In the genomic region with DNA sequence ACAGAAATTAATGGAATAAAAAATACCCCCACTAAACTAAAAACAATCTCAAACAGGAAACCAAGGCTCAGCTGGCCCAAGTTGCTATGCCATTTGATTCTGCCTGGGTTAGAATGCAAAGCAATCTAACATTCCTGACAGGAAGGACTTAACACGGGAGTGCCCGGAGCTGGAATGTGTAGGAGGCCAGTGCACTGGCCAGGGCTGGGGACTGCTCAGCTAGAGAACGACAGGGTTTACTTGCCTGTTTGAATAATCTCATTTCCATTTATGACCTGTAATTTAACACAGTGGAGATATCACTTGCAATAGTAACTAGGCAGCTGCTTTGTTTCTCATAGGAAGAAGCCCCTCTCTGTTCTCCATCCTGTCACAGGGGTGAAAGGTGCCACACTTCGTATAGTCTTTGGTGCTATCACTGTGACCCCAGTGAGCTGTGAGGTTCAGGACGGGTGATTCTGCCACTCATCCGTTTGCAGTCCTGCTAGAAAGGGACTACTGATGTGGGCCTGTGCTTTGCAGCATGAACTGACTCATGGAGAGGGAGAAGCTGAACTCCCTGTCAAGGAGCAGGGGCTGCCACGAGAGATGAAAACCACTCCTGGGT, we compare ENCODE assay signal across 20 mouse cellular contexts. TPM values are rescaled to one million over a fixed set of nuclear protein-coding genes. Genes with fewer than 3 reads are reported as not detected.
DNase-seq lines count a peak whose midpoint lies in the region; ATAC-seq and TF ChIP-seq lines count a peak whose summit lies in the region.
"Had no signal": no experiment of that assay in that cellular context is flagged by ENCODE, and none has a peak within 500 bp of the region (broad histone marks: within the 10 kb centered on the region; RNA-seq: fewer than 3 reads in every experiment).

No protein-coding gene starts in this region.

- no peak for TF ChIP-seq POLR2A in heart, adult 2 months (IDR thresholded peaks at IDR 0.05; ENCODE audit: insufficient read depth, low read depth, low read length)

- peak overlapping the region; percentile 2; the same call in 1 of the 2 replicates for H3K27ac ChIP-seq in heart, adult 2 months
- H3K27ac ChIP-seq in hindbrain, embryonic 16.5 days (ENCODE audit: low read depth, low read length), result no peak overlapping the region
- H3K27ac ChIP-seq in hindbrain, embryonic 10.5 days, result no peak overlapping the region
- no peak overlapping the region for H3K27ac ChIP-seq in stomach, embryonic 14.5 days (ENCODE audit: low read length)
- H3K27ac ChIP-seq in stomach, postnatal 0 days (replicated peaks), result no peak overlapping the region
- H3K27ac ChIP-seq: forebrain, embryonic 12.5 days; limb, embryonic 12.5 days had no signal

- intact Hi-C loops in heart, adult 2 months (cut with DNase I), result no loop called here

- no peaks in the 10 kb centered on the region for H3K9me3 ChIP-seq in hindbrain, embryonic 16.5 days (ENCODE audit: control insufficient read depth, low read length)
- H3K9me3 ChIP-seq in hindbrain, embryonic 10.5 days, result no peaks in the 10 kb centered on the region
- H3K9me3 ChIP-seq in stomach, embryonic 14.5 days (ENCODE audit: control insufficient read depth, low read depth, low read length), result no peaks in the 10 kb centered on the region
- no peaks in the 10 kb centered on the region for H3K9me3 ChIP-seq in stomach, postnatal 0 days (ENCODE audit: control insufficient read depth, low read length)
- H3K9me3 ChIP-seq: forebrain, embryonic 12.5 days; limb, embryonic 12.5 days; megakaryocyte, embryonic 14.5 days had no signal

- no peaks in the 10 kb centered on the region for H3K79me2 ChIP-seq in heart, adult 2 months (replicated peaks; ENCODE audit: control insufficient read depth, insufficient read depth, low read length)

- no peak overlapping the region for H3K4me2 ChIP-seq in hindbrain, embryonic 16.5 days (ENCODE audit: low read length)
- H3K4me2 ChIP-seq in stomach, embryonic 14.5 days (replicated peaks; ENCODE audit: low read depth, low read length), result no peak overlapping the region
- H3K4me2 ChIP-seq in stomach, postnatal 0 days (replicated peaks; ENCODE audit: low read depth), result no peak overlapping the region
- H3K4me2 ChIP-seq: forebrain, embryonic 12.5 days; limb, embryonic 12.5 days had no signal

- peak; percentile 40; the same call in 1 of the 2 replicates for ATAC-seq in hindbrain, embryonic 16.5 days
- peak; percentile 28; the same call in 1 of the 2 replicates for ATAC-seq in stomach, embryonic 14.5 days (ENCODE audit: insufficient number of reproducible peaks, insufficient read depth, low FRiP score, low read depth)
- ATAC-seq in stomach, postnatal 0 days (ENCODE audit: low FRiP score, low TSS enrichment), result no peak

- TF ChIP-seq CTCF in heart, adult 2 months (IDR thresholded peaks at IDR 0.05), result no peak
- TF ChIP-seq CTCF in stomach, postnatal 0 days (IDR thresholded peaks at IDR 0.05; ENCODE audit: low read depth), result no peak

- H3K4me1 ChIP-seq in heart, adult 2 months (ENCODE audit: control insufficient read depth, insufficient read depth, low read length), result peaks cover 5% of the 10 kb centered on the region
- H3K4me1 ChIP-seq in hindbrain, embryonic 16.5 days (ENCODE audit: control insufficient read depth, insufficient read depth, low read depth, low read length), result no peaks in the 10 kb centered on the region
- H3K4me1 ChIP-seq in hindbrain, embryonic 10.5 days (replicated peaks), result no peaks in the 10 kb centered on the region
- no peaks in the 10 kb centered on the region for H3K4me1 ChIP-seq in stomach, embryonic 14.5 days (ENCODE audit: control insufficient read depth, insufficient read depth, low read length)
- no peaks in the 10 kb centered on the region for H3K4me1 ChIP-seq in stomach, postnatal 0 days (replicated peaks; ENCODE audit: control insufficient read depth, insufficient read depth)
- H3K4me1 ChIP-seq: forebrain, embryonic 12.5 days; limb, embryonic 12.5 days had no signal

- no peak for DNase-seq in heart, adult 2 months
- DNase-seq in heart, postnatal 4 days, result no peak
- no peak for DNase-seq in hindbrain, embryonic 10.5 days (ENCODE audit: low spot score)
- DNase-seq in stomach, postnatal 0 days (ENCODE audit: low spot score), result no peak
- no peak for DNase-seq in thymus, postnatal 36 days
- no peak for DNase-seq in testis, postnatal 10 days (ENCODE audit: low spot score)
- DNase-seq: cerebellum, postnatal 25 days; thymus, adult 18-20 months had no signal

- no peak overlapping the region for H3K9ac ChIP-seq in heart, adult 2 months (ENCODE audit: low read depth, low read length)
- H3K9ac ChIP-seq in hindbrain, embryonic 16.5 days (ENCODE audit: low read depth, low read length), result no peak overlapping the region; the same call in 1 of the 2 replicates
- H3K9ac ChIP-seq in stomach, embryonic 14.5 days (replicated peaks; ENCODE audit: low read depth, low read length), result no peak overlapping the region
- H3K9ac ChIP-seq in stomach, postnatal 0 days (ENCODE audit: low read length), result no peak overlapping the region
- H3K9ac ChIP-seq: forebrain, embryonic 12.5 days; limb, embryonic 12.5 days had no signal

- no peaks in the 10 kb centered on the region for H3K27me3 ChIP-seq in heart, adult 2 months (ENCODE audit: control insufficient read depth, insufficient read depth, low read length)
- no peaks in the 10 kb centered on the region for H3K27me3 ChIP-seq in hindbrain, embryonic 16.5 days (replicated peaks; ENCODE audit: control insufficient read depth, insufficient read depth, low read length)
- no peaks in the 10 kb centered on the region for H3K27me3 ChIP-seq in hindbrain, embryonic 10.5 days (ENCODE audit: insufficient read depth, poor library complexity, severe bottlenecking)
- no peaks in the 10 kb centered on the region for H3K27me3 ChIP-seq in stomach, embryonic 14.5 days (ENCODE audit: control insufficient read depth, insufficient read depth, low read length)
- no peaks in the 10 kb centered on the region for H3K27me3 ChIP-seq in stomach, postnatal 0 days (ENCODE audit: control insufficient read depth, insufficient read depth, low read length)
- H3K27me3 ChIP-seq: forebrain, embryonic 12.5 days; limb, embryonic 12.5 days; megakaryocyte, embryonic 14.5 days had no signal

- TF ChIP-seq EP300 in heart, adult 2 months (IDR thresholded peaks at IDR 0.05; ENCODE audit: insufficient read depth, low read depth, low read length), result no peak
- no peak for TF ChIP-seq EP300 in stomach, postnatal 0 days (optimal IDR thresholded peaks at IDR 0.05)

- peaks cover 13% of the 10 kb centered on the region for H3K36me3 ChIP-seq in heart, adult 2 months (ENCODE audit: control insufficient read depth, insufficient read depth, low read length)
- H3K36me3 ChIP-seq in hindbrain, embryonic 16.5 days (ENCODE audit: control insufficient read depth, insufficient read depth, low read length), result peaks cover 6% of the 10 kb centered on the region; the same call in 1 of the 2 replicates
- peaks cover 48% of the 10 kb centered on the region for H3K36me3 ChIP-seq in hindbrain, embryonic 10.5 days
- no peaks in the 10 kb centered on the region for H3K36me3 ChIP-seq in stomach, embryonic 14.5 days (ENCODE audit: control insufficient read depth, insufficient read depth, low read length)
- no peaks in the 10 kb centered on the region for H3K36me3 ChIP-seq in stomach, postnatal 0 days (ENCODE audit: control insufficient read depth, insufficient read depth, low read length)
- H3K36me3 ChIP-seq: limb, embryonic 12.5 days had no signal

- 33% methylated on average over 7 of the region's 7 CpGs for WGBS in heart, adult 2 months
- 40% methylated on average over 7 of the region's 7 CpGs for WGBS in hindbrain, embryonic 16.5 days
- 54% methylated on average over 7 of the region's 7 CpGs for WGBS in hindbrain, embryonic 10.5 days
- 16% methylated on average over 7 of the region's 7 CpGs for WGBS in stomach, embryonic 14.5 days
- WGBS in stomach, postnatal 0 days, result 32% methylated on average over 7 of the region's 7 CpGs

- H3K4me3 ChIP-seq in heart, adult 2 months, result no peak overlapping the region
- no peak overlapping the region for H3K4me3 ChIP-seq in hindbrain, embryonic 16.5 days (ENCODE audit: low read length)
- no peak overlapping the region for H3K4me3 ChIP-seq in hindbrain, embryonic 10.5 days
- H3K4me3 ChIP-seq in stomach, embryonic 14.5 days (ENCODE audit: low read depth, low read length), result no peak overlapping the region
- H3K4me3 ChIP-seq in stomach, postnatal 0 days (ENCODE audit: low read depth, low read length), result no peak overlapping the region
- H3K4me3 ChIP-seq: forebrain, embryonic 12.5 days; limb, embryonic 12.5 days; megakaryocyte, embryonic 14.5 days had no signal

RNA-seq across cellular contexts. Expression of gene Tex35, which starts 34.9 kb away (rescaled TPM):
- not detected for total RNA-seq in heart, adult 2 months (2021)
- polyA plus RNA-seq in heart, adult 2 months (2012; rRNA removed), result not detected in 2 replicates
- total RNA-seq in heart, postnatal 4 days (2021), result under 1 TPM; 0.43 to 0.79 TPM
- not detected in 2 replicates for polyA plus RNA-seq in hindbrain, embryonic 16.5 days (2015; fragmentation: Nextera tagmentation; extraction: Ambion mirVana)
- 0.24 TPM in 1 of 2 replicates, not detected in the other for polyA plus RNA-seq in hindbrain, embryonic 10.5 days (2016; fragmentation: Nextera tagmentation; extraction: Ambion mirVana)
- not detected in 2 replicates for polyA plus RNA-seq in stomach, embryonic 14.5 days (2014; fragmentation: Nextera tagmentation; extraction: Ambion mirVana)
- not detected in 2 replicates for polyA plus RNA-seq in stomach, postnatal 0 days (2015; fragmentation: Nextera tagmentation; extraction: Ambion mirVana)
- total RNA-seq: granulocyte monocyte progenitor cell, adult 5-6 weeks; layer of hippocampus, adult 18-20 months; left cerebral cortex, adult 18-20 months; monocyte, adult 5-6 weeks; neutrophil, adult 5-6 weeks had no signal
- polyA plus RNA-seq: embryonic facial prominence, embryonic 14.5 days; forebrain, embryonic 12.5 days; limb, embryonic 12.5 days; liver, embryonic 16.5 days had no signal
